ENCODE assay signal across 9 mouse cellular contexts in the genomic region with DNA sequence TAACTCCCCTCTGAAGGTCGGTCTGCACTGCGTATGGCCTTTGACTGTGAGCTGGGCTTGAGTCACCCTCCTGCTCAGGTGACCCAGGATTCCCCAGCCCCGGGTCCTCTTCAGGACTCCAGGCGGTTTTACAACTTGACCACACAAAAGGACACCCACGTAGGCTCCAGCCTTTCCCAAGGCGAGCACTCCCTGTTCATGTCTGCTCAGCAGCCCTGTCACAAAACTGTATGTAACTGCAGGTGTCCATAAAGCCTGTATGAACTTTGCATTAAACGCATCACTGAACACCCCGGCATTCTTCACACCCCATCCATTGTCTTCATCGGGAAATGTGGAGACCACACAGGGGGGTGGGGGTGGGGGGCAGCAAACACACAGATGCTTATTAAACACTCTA. TPM values are rescaled to one million over a fixed set of nuclear protein-coding genes. Genes with fewer than 3 reads are reported as not detected.
DNase-seq lines count a peak whose midpoint lies in the region; ATAC-seq and TF ChIP-seq lines count a peak whose summit lies in the region.
"Had no signal": no experiment of that assay in that cellular context is flagged by ENCODE, and none has a peak within 500 bp of the region (broad histone marks: within the 10 kb centered on the region; RNA-seq: fewer than 3 reads in every experiment).

No protein-coding gene starts in this region.

- ATAC-seq in limb, embryonic 15.5 days (ENCODE audit: insufficient number of reproducible peaks, low FRiP score, low TSS enrichment, low read depth): no peak
- ATAC-seq in inflammation-experienced regulatory T-cells, adult 6 months: no peak

- no peaks in the 10 kb centered on the region for H3K9me3 ChIP-seq in limb, embryonic 15.5 days

- peak overlapping the region; percentile 67 for H3K4me2 ChIP-seq in limb, embryonic 15.5 days

- TF ChIP-seq POLR2A in embryonic fibroblast, embryonic 13.5 days (IDR thresholded peaks at IDR 0.05; ENCODE audit: low read depth, low read length): no peak
- no peak for TF ChIP-seq POLR2A in small intestine, adult 2 months (IDR thresholded peaks at IDR 0.05; ENCODE audit: low read depth, low read length)

- peak; percentile 19 to 41 for DNase-seq in kidney, postnatal 4 days
- no peak for DNase-seq in kidney, adult 9 months
- DNase-seq in left cerebral cortex, postnatal 10 days (ENCODE audit: extremely low spot score in 1 of 2, low spot score in 2 of 2): no peak
- DNase-seq in thymus, postnatal 4 days: no peak

- no peak for TF ChIP-seq CTCF in embryonic fibroblast, embryonic 13.5 days (IDR thresholded peaks at IDR 0.05; ENCODE audit: borderline replicate concordance, insufficient read depth, low read length)
- TF ChIP-seq CTCF in small intestine, adult 2 months (IDR thresholded peaks at IDR 0.05; ENCODE audit: extremely low read depth, insufficient read length, insufficient replicate concordance, low read depth, low read length): no peak

- H3K27me3 ChIP-seq in limb, embryonic 15.5 days: no peaks in the 10 kb centered on the region
- peaks cover 5% of the 10 kb centered on the region; the same call in 1 of the 2 replicates for H3K27me3 ChIP-seq in small intestine, adult 2 months (ENCODE audit: control insufficient read depth, insufficient read depth, low read length)
- H3K27me3 ChIP-seq: Patski had no signal

- H3K4me3 ChIP-seq in embryonic fibroblast, embryonic 13.5 days (ENCODE audit: insufficient read depth, low read length): peak overlapping the region; percentile 39; the same call in 1 of the 2 replicates
- H3K4me3 ChIP-seq in limb, embryonic 15.5 days: peak overlapping the region; percentile 77
- peak overlapping the region; percentile 3; the same call in 1 of the 2 replicates for H3K4me3 ChIP-seq in small intestine, adult 2 months (ENCODE audit: low read depth, low read length)

- WGBS in limb, embryonic 15.5 days: 29% methylated on average over 9 of the region's 9 CpGs
- 46% methylated on average over 9 of the region's 9 CpGs for WGBS in small intestine, adult 2 months

- H3K27ac ChIP-seq in embryonic fibroblast, embryonic 13.5 days (ENCODE audit: insufficient read depth, low read length): no peak overlapping the region
- no peak overlapping the region for H3K27ac ChIP-seq in limb, embryonic 15.5 days
- H3K27ac ChIP-seq in small intestine, adult 2 months (ENCODE audit: insufficient read depth, low read depth, low read length): no peak overlapping the region

- peak overlapping the region; percentile 85; the same call in 1 of the 2 replicates for H3K9ac ChIP-seq in limb, embryonic 15.5 days

- no peaks in the 10 kb centered on the region for H3K4me1 ChIP-seq in embryonic fibroblast, embryonic 13.5 days (ENCODE audit: control insufficient read depth, insufficient read depth, low read length)
- peaks cover 12% of the 10 kb centered on the region for H3K4me1 ChIP-seq in limb, embryonic 15.5 days
- H3K4me1 ChIP-seq in small intestine, adult 2 months (ENCODE audit: control insufficient read depth, insufficient read depth, insufficient read length, low read length): peaks cover 3% of the 10 kb centered on the region; the same call in 1 of the 2 replicates

- intact Hi-C loops in left cerebral cortex, postnatal 10 days (cut with DNase I): loop anchor here (5.0 to 10.0 kb wide), 2 partner anchors 211 to 274 kb away; no protein-coding TSS in a partner anchor

- H3K36me3 ChIP-seq in limb, embryonic 15.5 days: no peaks in the 10 kb centered on the region; the same call in 1 of the 2 replicates
- no peaks in the 10 kb centered on the region for H3K36me3 ChIP-seq in small intestine, adult 2 months (ENCODE audit: control insufficient read depth, insufficient read depth, low read length)

RNA-seq across cellular contexts. Expression of gene Srgap1, which starts 1.2 kb away (rescaled TPM):
- 14.0 and 16.2 TPM in 2 replicates for polyA plus RNA-seq in embryonic fibroblast, embryonic 13.5 days (2011; ENCODE audit: insufficient read length, low read depth, missing spikeins)
- 8.8 and 9.5 TPM in 2 replicates for polyA plus RNA-seq in limb, embryonic 15.5 days (2015; fragmentation: Nextera tagmentation; extraction: Ambion mirVana)
- polyA plus RNA-seq in small intestine, adult 2 months (2012; rRNA removed): 1.4 and 1.6 TPM in 2 replicates
- 10 to 100 TPM; 25.9 to 26.7 TPM for total RNA-seq in left cerebral cortex, postnatal 10 days (2021)
- under 1 TPM in 1 of 3 experiments, not detected in 2; 0.09 TPM for polyA plus RNA-seq in inflammation-experienced regulatory T-cells, adult 6 months (2017; shearing (Covaris generic))

RNA-seq across cellular contexts. Expression of gene Rxylt1, which starts 51.2 kb away (rescaled TPM):
- polyA plus RNA-seq in embryonic fibroblast, embryonic 13.5 days (2011; ENCODE audit: insufficient read length, low read depth, missing spikeins): 102 and 107 TPM in 2 replicates
- 46.4 and 50.8 TPM in 2 replicates for polyA plus RNA-seq in limb, embryonic 15.5 days (2015; fragmentation: Nextera tagmentation; extraction: Ambion mirVana)
- 1.4 and 2.6 TPM in 2 replicates for polyA plus RNA-seq in small intestine, adult 2 months (2012; rRNA removed)
- 10 to 100 TPM; 42.0 to 46.6 TPM for total RNA-seq in left cerebral cortex, postnatal 10 days (2021)
- polyA plus RNA-seq in inflammation-experienced regulatory T-cells, adult 6 months (2017; shearing (Covaris generic)): 10 to 100 TPM; 11.9 to 19.1 (median 12.2) TPM

Comparison
In these comparisons a context has a peak if more than half of its experiments do, and no peak if none do; other contexts are left out.
1. DNase-seq: peak in kidney, postnatal 4 days (2 of 2); none in kidney, adult 9 months (single experiment), left cerebral cortex, postnatal 10 days (0 of 2) and thymus, postnatal 4 days (single experiment).
2. H3K4me3 ChIP-seq: peak in every context shown above with its lines; median percentile 77 in limb, embryonic 15.5 days; 39 in embryonic fibroblast, embryonic 13.5 days; 3 in small intestine, adult 2 months.